Mouse (Mus musculus) CH12.LX (cell line): Measurements from ENCODE around the gene Isg20l2. TPM values are rescaled to one million over a fixed set of nuclear protein-coding genes. Genes with fewer than 3 reads are reported as not detected.

Experiments
- DNase-seq: peaks from one replicate; pipeline ENCODE4 v3.0.0-alpha.2; 2013; ENCODE audit errors: extremely low read depth
- H3K27ac ChIP-seq: 2 replicates; pipeline ENCODE4 v1.5.1; 2012; ENCODE audit warnings: low read depth, mild to moderate bottlenecking, control low read depth, moderate library complexity; ENCODE audit not compliant: insufficient read depth
- H3K27me3 ChIP-seq: replicated peaks from 2 replicates; pipeline ENCODE3; 2012; ENCODE audit warnings: inconsistent platforms
- H3K36me3 ChIP-seq, 2 experiments: replicated peaks in 1 of 2; 2 replicates each; pipeline versions ENCODE3 to v1.6.1; 2012; ENCODE audit warnings: inconsistent platforms in 1 of 2, low read length in 1 of 2, mild to moderate bottlenecking in 1 of 2, mixed read lengths in 1 of 2, moderate library complexity in 1 of 2; ENCODE audit not compliant: control insufficient read depth in 1 of 2, insufficient read depth in 1 of 2
- H3K4me1 ChIP-seq, 2 experiments: 2 replicates each; pipeline ENCODE4 v1.6.1; 2012; ENCODE audit warnings: inconsistent platforms in 1 of 2, moderate library complexity in 1 of 2; ENCODE audit not compliant: insufficient read depth in 2 of 2, control insufficient read depth in 1 of 2
- H3K4me2 ChIP-seq: 2 replicates; pipeline ENCODE4 v1.6.1; 2012; ENCODE audit warnings: low read depth, mild to moderate bottlenecking, control low read depth; ENCODE audit not compliant: poor library complexity, insufficient read depth, severe bottlenecking
- H3K4me3 ChIP-seq, 3 experiments: fragments of 150-350 bp in 1 of 3; sonication (generic) in 1 of 3; replicated peaks in 1 of 3; 2 replicates each; pipeline versions ENCODE3 to v1.5.1; 2011 to 2012; ENCODE audit warnings: low read depth in 2 of 3, low read length in 2 of 3, mild to moderate bottlenecking in 2 of 3, moderate library complexity in 2 of 3, control low read depth in 1 of 3, improper control_type of control experiment in 1 of 3, inconsistent platforms in 1 of 3, mixed read lengths in 1 of 3; ENCODE audit not compliant: poor library complexity in 1 of 3
- H3K79me2 ChIP-seq: replicated peaks from 2 replicates; pipeline ENCODE4 v1.6.1; 2012; ENCODE audit warnings: mild to moderate bottlenecking, moderate library complexity; ENCODE audit not compliant: control insufficient read depth, poor library complexity, insufficient read depth, severe bottlenecking; ENCODE audit errors: extremely low read depth
- H3K9ac ChIP-seq: 2 replicates; pipeline ENCODE4 v1.6.1; 2012; ENCODE audit warnings: low read depth, mild to moderate bottlenecking, control low read depth, moderate library complexity; ENCODE audit not compliant: insufficient read depth
- H3K9me3 ChIP-seq: replicated peaks from 2 replicates; pipeline ENCODE3; 2012; ENCODE audit warnings: low read length, inconsistent platforms, mixed read lengths
- BHLHE40 ChIP-seq: IDR thresholded peaks from 2 replicates; pipeline ENCODE4 v1.6.1; 2011; ENCODE audit warnings: mild to moderate bottlenecking, low read depth, low read length, improper control_type of control experiment
- CHD1 ChIP-seq: IDR thresholded peaks from 2 replicates; pipeline ENCODE4 v1.6.1; 2012; ENCODE audit warnings: low read depth, low read length, improper control_type of control experiment, inconsistent platforms
- CHD2 ChIP-seq: IDR thresholded peaks from 2 replicates; pipeline ENCODE4 v1.6.1; 2011; ENCODE audit warnings: low read length, improper control_type of control experiment
- CTCF ChIP-seq, 2 experiments: IDR thresholded peaks in 1 of 2; conservative IDR thresholded peaks in 1 of 2; 2 replicates each; pipeline ENCODE4 v1.5.1; 2011 to 2012; ENCODE audit warnings: low read depth in 2 of 2, low read length in 2 of 2, improper control_type of control experiment in 1 of 2, inconsistent platforms in 1 of 2, mild to moderate bottlenecking in 1 of 2, moderate library complexity in 1 of 2
- E2F4 ChIP-seq: IDR thresholded peaks from 2 replicates; pipeline ENCODE4 v1.6.1; 2011; ENCODE audit warnings: low read depth, low read length, improper control_type of control experiment; ENCODE audit not compliant: insufficient replicate concordance
- ELF1 ChIP-seq: IDR thresholded peaks from 2 replicates; pipeline ENCODE4 v1.6.1; 2014; ENCODE audit warnings: low read depth, mild to moderate bottlenecking, inconsistent platforms, low read length, improper control_type of control experiment
- ETS1 ChIP-seq: conservative IDR thresholded peaks from 2 replicates; pipeline ENCODE4 v1.6.1; 2012; ENCODE audit warnings: low read depth, mild to moderate bottlenecking, inconsistent platforms, low read length, improper control_type of control experiment, moderate library complexity
- GABPA ChIP-seq: IDR thresholded peaks from 2 replicates; pipeline ENCODE4 v1.6.1; 2012; ENCODE audit warnings: low read depth, low read length, improper control_type of control experiment, inconsistent platforms; ENCODE audit not compliant: insufficient replicate concordance
- HCFC1 ChIP-seq: IDR thresholded peaks from 2 replicates; pipeline ENCODE4 v1.6.1; 2012; ENCODE audit warnings: low read depth, mild to moderate bottlenecking, inconsistent platforms, low read length, improper control_type of control experiment
- IRF4 ChIP-seq: IDR thresholded peaks from 2 replicates; pipeline ENCODE4 v1.6.1; 2014; ENCODE audit warnings: low read depth, mild to moderate bottlenecking, inconsistent platforms, low read length, improper control_type of control experiment
- JUN ChIP-seq: IDR thresholded peaks from 2 replicates; pipeline ENCODE4 v1.6.1; 2011; ENCODE audit warnings: low read depth, mild to moderate bottlenecking, low read length, improper control_type of control experiment, moderate library complexity; ENCODE audit not compliant: insufficient read depth
- JUND ChIP-seq: conservative IDR thresholded peaks from 2 replicates; pipeline ENCODE4 v1.6.1; 2011; ENCODE audit warnings: low read depth, low read length, improper control_type of control experiment
- KAT2A ChIP-seq: IDR thresholded peaks from 2 replicates; pipeline ENCODE4 v1.6.1; 2012; ENCODE audit warnings: low read length, improper control_type of control experiment, inconsistent platforms; ENCODE audit not compliant: insufficient replicate concordance
- MAFK ChIP-seq: IDR thresholded peaks from 2 replicates; pipeline ENCODE4 v1.6.1; 2011; ENCODE audit warnings: low read length, improper control_type of control experiment; ENCODE audit not compliant: insufficient replicate concordance
- MAZ ChIP-seq: IDR thresholded peaks from 2 replicates; pipeline ENCODE4 v1.6.1; 2012; ENCODE audit warnings: low read depth, mild to moderate bottlenecking, inconsistent platforms, low read length, improper control_type of control experiment, moderate library complexity
- MEF2A ChIP-seq: IDR thresholded peaks from 2 replicates; pipeline ENCODE4 v1.6.1; 2014; ENCODE audit warnings: low read depth, mild to moderate bottlenecking, inconsistent platforms, low read length, improper control_type of control experiment, borderline replicate concordance
- MXI1 ChIP-seq: IDR thresholded peaks from 2 replicates; pipeline ENCODE4 v1.6.1; 2011; ENCODE audit warnings: mild to moderate bottlenecking, low read depth, low read length, improper control_type of control experiment
- MYC ChIP-seq: IDR thresholded peaks from 2 replicates; pipeline ENCODE4 v1.6.1; 2011; ENCODE audit warnings: low read depth, mild to moderate bottlenecking, improper control_type of control experiment, low read length
- NELFE ChIP-seq: IDR thresholded peaks from 2 replicates; pipeline ENCODE4 v1.6.1; 2011; ENCODE audit warnings: low read depth, low read length, improper control_type of control experiment
- POLR2A ChIP-seq: IDR thresholded peaks from 2 replicates; pipeline ENCODE4 v1.6.1; 2011; ENCODE audit warnings: low read depth, mild to moderate bottlenecking, improper control_type of control experiment, low read length
- POLR2AphosphoS2 ChIP-seq: IDR thresholded peaks from 2 replicates; pipeline ENCODE4 v1.6.1; 2011; ENCODE audit warnings: low read depth, low read length, improper control_type of control experiment
- RAD21 ChIP-seq: IDR thresholded peaks from 2 replicates; pipeline ENCODE4 v1.6.1; 2011; ENCODE audit warnings: low read depth, mild to moderate bottlenecking, low read length, improper control_type of control experiment, moderate library complexity
- SIN3A ChIP-seq: IDR thresholded peaks from 2 replicates; pipeline ENCODE4 v1.6.1; 2012; ENCODE audit warnings: low read length, improper control_type of control experiment, inconsistent platforms
- SMC3 ChIP-seq: IDR thresholded peaks from 2 replicates; pipeline ENCODE4 v1.6.1; 2011; ENCODE audit warnings: low read depth, low read length, improper control_type of control experiment
- TBP ChIP-seq: conservative IDR thresholded peaks from 2 replicates; pipeline ENCODE4 v1.6.1; 2011; ENCODE audit warnings: low read depth, low read length, improper control_type of control experiment
- TCF12 ChIP-seq: IDR thresholded peaks from 2 replicates; pipeline ENCODE4 v1.6.1; 2014; ENCODE audit warnings: low read depth, mild to moderate bottlenecking, inconsistent platforms, low read length, improper control_type of control experiment
- UBTF ChIP-seq: IDR thresholded peaks from 2 replicates; pipeline ENCODE4 v1.6.1; 2012; ENCODE audit warnings: low read depth, mild to moderate bottlenecking, inconsistent platforms, low read length, improper control_type of control experiment, moderate library complexity
- USF1 ChIP-seq: IDR thresholded peaks from 2 replicates; pipeline ENCODE4 v1.6.1; 2014; ENCODE audit warnings: low read depth, mild to moderate bottlenecking, inconsistent platforms, low read length, improper control_type of control experiment
- ZC3H11A ChIP-seq: IDR thresholded peaks from 2 replicates; pipeline ENCODE4 v1.6.1; 2012; ENCODE audit warnings: low read depth, mild to moderate bottlenecking, inconsistent platforms, low read length, improper control_type of control experiment
- ZKSCAN1 ChIP-seq: IDR thresholded peaks from 2 replicates; pipeline ENCODE4 v1.6.1; 2012; ENCODE audit warnings: low read depth, inconsistent platforms, low read length, improper control_type of control experiment, borderline replicate concordance
- ZMIZ1 ChIP-seq: IDR thresholded peaks from 2 replicates; pipeline ENCODE4 v1.6.1; 2012; ENCODE audit warnings: low read depth, mild to moderate bottlenecking, inconsistent platforms, low read length, improper control_type of control experiment
- dilution Hi-C: fragments of 300-500 bp; cut with MboI; formaldehyde crosslinking; loops from 2 replicates; pipeline ENCODE4 v1.14.3; 2020; ENCODE audit warnings: low sequenced_read_pairs; ENCODE audit not compliant: extremely low pct_unique_long_range_greater_than_20kb, extremely low pct_ligation_motif_present
- in situ Hi-C: fragments of 300-500 bp; cut with MboI; formaldehyde crosslinking; loops from 3 replicates; pipeline ENCODE4 v1.14.3; 2019; ENCODE audit warnings: low sequenced_read_pairs, low pct_ligation_motif_present, low pct_unique_long_range_greater_than_20kb, mixed read lengths
- polyA plus RNA-seq: library from polyadenylated mRNA; unstranded; fragments of >175 nt; gene quantifications from 2 replicates; pipeline ENCODE4 v1.2.1, GENCODE M21; 2012; ENCODE audit warnings: low read depth; ENCODE audit not compliant: insufficient read length
- total RNA-seq, 2 experiments: library from RNA; depleted of rRNA; stranded (reverse); fragments of 300-350 nt in 1 of 2; fragments of >200 nt in 1 of 2; gene quantifications; 2 replicates each; pipeline ENCODE4 v1.2.3; 2012 to 2014

The Isg20l2 gene
- total and polyA plus RNA-seq, 3 experiments, result 40.8 to 68.8 (median 45.0) TPM

GRCm38 (mm10) chr3:87983627-87984026 is 53.5 kb downstream of the Isg20l2 start:
- H3K4me3 ChIP-seq, result peak overlapping the region in 1 of 3 experiments; percentile 25

GRCm38 (mm10) chr3:87984094-87984493 is 54.0 kb downstream of the Isg20l2 start:
- peak overlapping the region; percentile 17; the same call in 1 of the 2 replicates for H3K27ac ChIP-seq
- H3K4me2 ChIP-seq, result no peak overlapping the region
- H3K9me3 ChIP-seq, result no peaks in the 10 kb centered on the region
- H3K27me3 ChIP-seq, result peaks cover 14% of the 10 kb centered on the region
- H3K4me1 ChIP-seq, result peaks cover 23 to 85% of the 10 kb centered on the region in 2 experiments
- no peaks in the 10 kb centered on the region for H3K36me3 ChIP-seq
- in situ Hi-C loops (no loop called here), dilution Hi-C loops (no loop called here)
- no peak overlapping the region for H3K9ac ChIP-seq
- no peaks in the 10 kb centered on the region for H3K79me2 ChIP-seq
- H3K4me3 ChIP-seq, result no peak overlapping the region
- peak; percentile 48 for DNase-seq
- TF ChIP-seq BHLHE40 (peak; percentile 86), CHD1 (no peak), MXI1 (no peak), NELFE (no peak), MAFK (no peak), E2F4 (no peak), CTCF (conservative IDR thresholded peaks at IDR 0.05 in 1 of 2, IDR thresholded peaks at IDR 0.05 in 1 of 2; ENCODE audit: low read depth in 2 of 2, low read length in 2 of 2) (no peak), ZKSCAN1 (no peak), TBP (no peak), POLR2AphosphoS2 (no peak), SMC3 (no peak), UBTF (no peak), GABPA (no peak), ELF1 (no peak), ZMIZ1 (no peak), HCFC1 (no peak), KAT2A (no peak), JUND (no peak), SIN3A (no peak), JUN (no peak), IRF4 (no peak), ETS1 (peak; percentile 92), CHD2 (0 out of 2 replicates have a peak, but pooled peaks have one; percentile 13), ZC3H11A (no peak), MYC (no peak), POLR2A (no peak), MEF2A (peak; percentile 87)

More at GRCm38 (mm10) chr3:87983627-87984026, 53.5 kb downstream of the Isg20l2 start:
- Histone ChIP-seq H3K4me2 (peak overlapping the region; percentile 35; the same call in 1 of the 2 replicates), H3K27ac (peak overlapping the region; percentile 17; the same call in 1 of the 2 replicates), H3K79me2 (no peaks in the 10 kb centered on the region), H3K36me3 (no peaks in the 10 kb centered on the region), H3K9me3 (no peaks in the 10 kb centered on the region), H3K4me1 (peaks cover 23 to 85% of the 10 kb centered on the region in 2 experiments), H3K9ac (no peak overlapping the region), H3K27me3 (peaks cover 14% of the 10 kb centered on the region)
- no peak for DNase-seq
- in situ Hi-C loops (no loop called here), dilution Hi-C loops (no loop called here)
- no peak for TF ChIP-seq MYC
- no peak for TF ChIP-seq RAD21
- no peak for TF ChIP-seq JUN
- no peak for TF ChIP-seq ZC3H11A
- TF ChIP-seq MAZ, result no peak
- no peak for TF ChIP-seq USF1
- no peak for TF ChIP-seq ETS1
- no peak for TF ChIP-seq MEF2A
- no peak for TF ChIP-seq SIN3A
- TF ChIP-seq ZMIZ1, result no peak
- no peak for TF ChIP-seq KAT2A
- no peak for TF ChIP-seq ELF1
- TF ChIP-seq GABPA, result no peak
- TF ChIP-seq JUND, result no peak
- TF ChIP-seq TCF12, result no peak
- no peak for TF ChIP-seq IRF4
- TF ChIP-seq POLR2A, result no peak
- TF ChIP-seq CHD2, result no peak
